Comparison of ENCODE assay signal across 11 mouse cellular contexts in genomic region chr13:21803058-21803457, GRCm38 (mm10). TPM values are rescaled to one million over a fixed set of nuclear protein-coding genes. Genes with fewer than 3 reads are reported as not detected.
A peak's percentile ranks its signal among the peaks of the same experiment; 100 is the strongest.
DNase-seq lines count a peak whose midpoint lies in the region; ATAC-seq and TF ChIP-seq lines count a peak whose summit lies in the region.
"Not testable (repeated sequence)": the region's sequence is repeated elsewhere in the genome, so short reads cannot be mapped to it uniquely, and the experiment has no call there.
"Had no signal": no experiment of that assay in that cellular context is flagged by ENCODE, and none has a peak within 500 bp of the region (broad histone marks: within the 10 kb centered on the region; RNA-seq: fewer than 3 reads in every experiment).

No protein-coding gene starts in this region.

- H3K4me3 ChIP-seq in forebrain, embryonic 11.5 days (ENCODE audit: low read depth, low read length); heart, embryonic 12.5 days; limb, embryonic 12.5 days (replicated peaks); liver, postnatal 0 days (ENCODE audit: low read depth, low read length); midbrain, embryonic 13.5 days (replicated peaks); neural tube, embryonic 15.5 days (replicated peaks): not testable (repeated sequence)

- CTCF ChIA-PET in Patski (lab: Charles Lee): not testable (repeated sequence)

- H3K36me3 ChIP-seq in forebrain, embryonic 11.5 days (ENCODE audit: control insufficient read depth, insufficient read depth, low read length); heart, embryonic 12.5 days; limb, embryonic 12.5 days; liver, postnatal 0 days (replicated peaks; ENCODE audit: insufficient read depth, low read length); midbrain, embryonic 13.5 days; neural tube, embryonic 15.5 days: not testable (repeated sequence)

- H3K4me2 ChIP-seq in forebrain, embryonic 11.5 days (ENCODE audit: low read depth, low read length, severe bottlenecking); heart, embryonic 12.5 days; limb, embryonic 12.5 days; liver, postnatal 0 days (ENCODE audit: low read depth, low read length); midbrain, embryonic 13.5 days (replicated peaks); neural tube, embryonic 15.5 days: not testable (repeated sequence)

- no CpG with 5 or more reads among the region's 4 CpGs for WGBS in forebrain, embryonic 11.5 days
- WGBS in heart, embryonic 12.5 days: no CpG with 5 or more reads among the region's 4 CpGs
- no CpG with 5 or more reads among the region's 4 CpGs for whole genome bisulfite sequencing in limb, embryonic 12.5 days
- WGBS in liver, postnatal 0 days (ENCODE audit: insufficient replicate concordance): no CpG with 5 or more reads among the region's 4 CpGs
- WGBS in midbrain, embryonic 13.5 days: no CpG with 5 or more reads among the region's 4 CpGs
- WGBS in neural tube, embryonic 15.5 days: no CpG with 5 or more reads among the region's 4 CpGs

- not testable (repeated sequence) for H3K9me3 ChIP-seq in forebrain, embryonic 11.5 days (ENCODE audit: control insufficient read depth, low read length); heart, embryonic 12.5 days (replicated peaks); limb, embryonic 12.5 days; liver, postnatal 0 days (ENCODE audit: low read length); midbrain, embryonic 13.5 days; neural tube, embryonic 15.5 days (replicated peaks)

- H3K4me1 ChIP-seq in forebrain, embryonic 11.5 days (replicated peaks; ENCODE audit: control insufficient read depth, insufficient read depth, low read length); heart, embryonic 12.5 days (replicated peaks); limb, embryonic 12.5 days (replicated peaks); liver, postnatal 0 days (ENCODE audit: insufficient read depth); midbrain, embryonic 13.5 days (replicated peaks); neural tube, embryonic 15.5 days: not testable (repeated sequence)

- POLR2A ChIA-PET in Patski (lab: Charles Lee): not testable (repeated sequence)

- H3K9ac ChIP-seq in forebrain, embryonic 11.5 days (ENCODE audit: low read length); heart, embryonic 12.5 days; limb, embryonic 12.5 days (replicated peaks); liver, postnatal 0 days (replicated peaks); midbrain, embryonic 13.5 days (replicated peaks); neural tube, embryonic 15.5 days (replicated peaks): not testable (repeated sequence)

- not testable (repeated sequence) for H3K27ac ChIP-seq in forebrain, embryonic 11.5 days (ENCODE audit: low read depth, low read length); heart, embryonic 12.5 days (ENCODE audit: poor library complexity, severe bottlenecking); limb, embryonic 12.5 days; liver, postnatal 0 days (ENCODE audit: low read depth); midbrain, embryonic 13.5 days; neural tube, embryonic 15.5 days (replicated peaks)

- TF ChIP-seq EP300 in liver, postnatal 0 days (IDR thresholded peaks at IDR 0.05; ENCODE audit: low read depth): not testable (repeated sequence)

- H3K27me3 ChIP-seq in Patski; forebrain, embryonic 11.5 days (ENCODE audit: control insufficient read depth, insufficient read depth, low read length); heart, embryonic 12.5 days (replicated peaks); limb, embryonic 12.5 days; liver, postnatal 0 days (ENCODE audit: insufficient read depth, low read length); midbrain, embryonic 13.5 days; neural tube, embryonic 15.5 days (replicated peaks): not testable (repeated sequence)

- not testable (repeated sequence) for TF ChIP-seq CTCF in Patski (IDR thresholded peaks at IDR 0.05); liver, postnatal 0 days (IDR thresholded peaks at IDR 0.05; ENCODE audit: low read depth)

- not testable (repeated sequence) for DNase-seq in Patski (ENCODE audit: low read depth, low spot score); forebrain, embryonic 11.5 days (ENCODE audit: low spot score); liver, postnatal 0 days

- in situ Hi-C loops in Patski (cut with MboI; ENCODE audit: low pct_unique_long_range_greater_than_20kb): not testable (repeated sequence)

- ATAC-seq in Patski: peak; percentile 78
- ATAC-seq in forebrain, embryonic 11.5 days (replicated peaks; ENCODE audit: low FRiP score): peak; percentile 72
- ATAC-seq in heart, embryonic 12.5 days (ENCODE audit: insufficient number of reproducible peaks, low FRiP score): peak; percentile 61
- peak; percentile 94 for ATAC-seq in inflammation-experienced regulatory T-cells, adult 6 months
- peak; percentile 75 for ATAC-seq in limb, embryonic 12.5 days (ENCODE audit: insufficient number of reproducible peaks, insufficient read depth, low FRiP score, low TSS enrichment, low read depth)
- peak; percentile 82 for ATAC-seq in liver, postnatal 0 days
- ATAC-seq in midbrain, embryonic 13.5 days: peak; percentile 60; the same call in 1 of the 2 replicates
- peak; percentile 79 for ATAC-seq in neural tube, embryonic 15.5 days (ENCODE audit: low FRiP score)

RNA-seq across cellular contexts. Expression of gene Hist1h2bq, which starts 6.9 kb away (rescaled TPM):
- polyA plus RNA-seq in Patski (2021): 35.6 TPM
- polyA plus RNA-seq in forebrain, embryonic 11.5 days (2014; fragmentation: Nextera tagmentation; extraction: Ambion mirVana): 23.8 and 25.3 TPM in 2 replicates
- 8.4 and 12.7 TPM in 2 replicates for polyA plus RNA-seq in heart, embryonic 12.5 days (2016; fragmentation: Nextera tagmentation; extraction: Ambion mirVana)
- 10 to 100 TPM in 1 of 3 experiments, 1 to 10 TPM in 1, not detected in 1; 6.1 to 12.5 TPM for polyA plus RNA-seq in inflammation-experienced regulatory T-cells, adult 6 months (2017; shearing (Covaris generic))
- polyA plus RNA-seq in limb, embryonic 12.5 days (2016; fragmentation: Nextera tagmentation; extraction: Ambion mirVana): 36.6 and 45.0 TPM in 2 replicates
- polyA plus RNA-seq in liver, postnatal 0 days (2015; fragmentation: Nextera tagmentation; extraction: Ambion mirVana): 14.3 and 15.4 TPM in 2 replicates
- polyA plus RNA-seq in midbrain, embryonic 13.5 days (2015; fragmentation: Nextera tagmentation; extraction: Ambion mirVana): 11.1 and 13.1 TPM in 2 replicates
- polyA plus RNA-seq in neural tube, embryonic 15.5 days (2015; fragmentation: Nextera tagmentation; extraction: Ambion mirVana): 3.9 and 10.2 TPM in 2 replicates

RNA-seq across cellular contexts. Expression of gene Hist1h2ao, which starts 7.2 kb away (rescaled TPM):
- not detected for polyA plus RNA-seq in Patski (2021)
- not detected in 2 replicates for polyA plus RNA-seq in forebrain, embryonic 11.5 days (2014; fragmentation: Nextera tagmentation; extraction: Ambion mirVana)
- polyA plus RNA-seq in heart, embryonic 12.5 days (2016; fragmentation: Nextera tagmentation; extraction: Ambion mirVana): 2.6 TPM in 1 of 2 replicates, not detected in the other
- polyA plus RNA-seq in inflammation-experienced regulatory T-cells, adult 6 months (2017; shearing (Covaris generic)): 10 to 100 TPM in 1 of 3 experiments, 1 to 10 TPM in 1, not detected in 1; 2.4 to 11.2 TPM
- polyA plus RNA-seq in limb, embryonic 12.5 days (2016; fragmentation: Nextera tagmentation; extraction: Ambion mirVana): not detected in 2 replicates
- not detected in 2 replicates for polyA plus RNA-seq in liver, postnatal 0 days (2015; fragmentation: Nextera tagmentation; extraction: Ambion mirVana)
- polyA plus RNA-seq in midbrain, embryonic 13.5 days (2015; fragmentation: Nextera tagmentation; extraction: Ambion mirVana): not detected in 2 replicates
- 1.5 TPM in 1 of 2 replicates, not detected in the other for polyA plus RNA-seq in neural tube, embryonic 15.5 days (2015; fragmentation: Nextera tagmentation; extraction: Ambion mirVana)
- polyA plus RNA-seq: cerebellum, adult 2 months; lung, adult 2 months had no signal

RNA-seq across cellular contexts. Expression of gene Hist1h4m, which starts 8.5 kb away (rescaled TPM):
- 1.0 TPM for polyA plus RNA-seq in Patski (2021)
- polyA plus RNA-seq in forebrain, embryonic 11.5 days (2014; fragmentation: Nextera tagmentation; extraction: Ambion mirVana): not detected in 2 replicates
- polyA plus RNA-seq in heart, embryonic 12.5 days (2016; fragmentation: Nextera tagmentation; extraction: Ambion mirVana): not detected in 2 replicates
- 10 to 100 TPM in 1 of 3 experiments, 1 to 10 TPM in 2; 5.8 to 17.9 (median 8.9) TPM for polyA plus RNA-seq in inflammation-experienced regulatory T-cells, adult 6 months (2017; shearing (Covaris generic))
- polyA plus RNA-seq in limb, embryonic 12.5 days (2016; fragmentation: Nextera tagmentation; extraction: Ambion mirVana): not detected in 2 replicates
- not detected in 2 replicates for polyA plus RNA-seq in liver, postnatal 0 days (2015; fragmentation: Nextera tagmentation; extraction: Ambion mirVana)
- not detected in 2 replicates for polyA plus RNA-seq in midbrain, embryonic 13.5 days (2015; fragmentation: Nextera tagmentation; extraction: Ambion mirVana)
- polyA plus RNA-seq in neural tube, embryonic 15.5 days (2015; fragmentation: Nextera tagmentation; extraction: Ambion mirVana): not detected in 2 replicates
- polyA plus RNA-seq: cerebellum, adult 2 months; midbrain, embryonic 10.5 days had no signal

RNA-seq across cellular contexts. Expression of gene Hist1h2bp, which starts 15.8 kb away (rescaled TPM):
- 0.45 TPM for polyA plus RNA-seq in Patski (2021)
- polyA plus RNA-seq in forebrain, embryonic 11.5 days (2014; fragmentation: Nextera tagmentation; extraction: Ambion mirVana): 3.0 and 3.1 TPM in 2 replicates
- 1.3 and 1.4 TPM in 2 replicates for polyA plus RNA-seq in heart, embryonic 12.5 days (2016; fragmentation: Nextera tagmentation; extraction: Ambion mirVana)
- 1 to 10 TPM; 1.6 to 3.6 (median 3.0) TPM for polyA plus RNA-seq in inflammation-experienced regulatory T-cells, adult 6 months (2017; shearing (Covaris generic))
- polyA plus RNA-seq in limb, embryonic 12.5 days (2016; fragmentation: Nextera tagmentation; extraction: Ambion mirVana): 1.5 and 3.9 TPM in 2 replicates
- polyA plus RNA-seq in liver, postnatal 0 days (2015; fragmentation: Nextera tagmentation; extraction: Ambion mirVana): 2.4 and 4.6 TPM in 2 replicates
- polyA plus RNA-seq in midbrain, embryonic 13.5 days (2015; fragmentation: Nextera tagmentation; extraction: Ambion mirVana): 0.66 and 1.7 TPM in 2 replicates
- polyA plus RNA-seq in neural tube, embryonic 15.5 days (2015; fragmentation: Nextera tagmentation; extraction: Ambion mirVana): 0.56 and 1.8 TPM in 2 replicates
- polyA plus RNA-seq: cerebellum, adult 2 months; lung, adult 2 months had no signal

RNA-seq across cellular contexts. Expression of gene Hist1h2an, which starts 16.0 kb away (rescaled TPM):
- 4.5 TPM for polyA plus RNA-seq in Patski (2021)
- 5.0 and 5.9 TPM in 2 replicates for polyA plus RNA-seq in forebrain, embryonic 11.5 days (2014; fragmentation: Nextera tagmentation; extraction: Ambion mirVana)
- 1.3 and 6.2 TPM in 2 replicates for polyA plus RNA-seq in heart, embryonic 12.5 days (2016; fragmentation: Nextera tagmentation; extraction: Ambion mirVana)
- polyA plus RNA-seq in inflammation-experienced regulatory T-cells, adult 6 months (2017; shearing (Covaris generic)): 1 to 10 TPM in 1 of 3 experiments, not detected in 2; 3.5 TPM
- polyA plus RNA-seq in limb, embryonic 12.5 days (2016; fragmentation: Nextera tagmentation; extraction: Ambion mirVana): 16.8 and 19.0 TPM in 2 replicates
- 8.4 and 11.4 TPM in 2 replicates for polyA plus RNA-seq in liver, postnatal 0 days (2015; fragmentation: Nextera tagmentation; extraction: Ambion mirVana)
- polyA plus RNA-seq in midbrain, embryonic 13.5 days (2015; fragmentation: Nextera tagmentation; extraction: Ambion mirVana): 8.5 TPM in 1 of 2 replicates, not detected in the other
- polyA plus RNA-seq in neural tube, embryonic 15.5 days (2015; fragmentation: Nextera tagmentation; extraction: Ambion mirVana): 4.1 TPM in 1 of 2 replicates, not detected in the other
- polyA plus RNA-seq: cerebellum, adult 2 months had no signal
